Mouse (Mus musculus) limb, embryonic 15.5 days (tissue): Measurements from ENCODE around the gene 2810459M11Rik. TPM values are rescaled to one million over a fixed set of nuclear protein-coding genes. Genes with fewer than 3 reads are reported as not detected.
A peak's percentile ranks its signal among the peaks of the same experiment; 100 is the strongest.

Experiments
- ATAC-seq: fragments of 200-750 bp; cut with Nextera tagmentation; 2 replicates; pipeline ENCODE4 v1.8.0; 2017; ENCODE audit warnings: low read depth, moderate TSS enrichment; ENCODE audit not compliant: insufficient number of reproducible peaks, low FRiP score, low TSS enrichment
- H3K27ac ChIP-seq: fragments of 300-500 bp; sonication (generic); 2 replicates; pipeline ENCODE4 v1.5.1; 2015; ENCODE audit warnings: moderate library complexity, mild to moderate bottlenecking, inconsistent platforms
- H3K27me3 ChIP-seq: fragments of 300-500 bp; sonication (generic); 2 replicates; pipeline ENCODE4 v1.6.1; 2015; ENCODE audit warnings: inconsistent platforms
- H3K36me3 ChIP-seq: fragments of 300-500 bp; sonication (generic); 2 replicates; pipeline ENCODE4 v1.6.1; 2015; ENCODE audit warnings: inconsistent platforms
- H3K4me1 ChIP-seq: fragments of 300-500 bp; sonication (generic); 2 replicates; pipeline ENCODE4 v1.6.1; 2015; ENCODE audit warnings: inconsistent platforms
- H3K4me2 ChIP-seq: fragments of 300-500 bp; sonication (generic); 2 replicates; pipeline ENCODE4 v1.6.1; 2015; ENCODE audit warnings: mild to moderate bottlenecking, inconsistent platforms
- H3K4me3 ChIP-seq: fragments of 300-500 bp; sonication (generic); 2 replicates; pipeline ENCODE4 v1.5.1; 2015; ENCODE audit warnings: mild to moderate bottlenecking, inconsistent platforms
- H3K9ac ChIP-seq: fragments of 300-500 bp; sonication (generic); 2 replicates; pipeline ENCODE4 v1.6.1; 2015; ENCODE audit warnings: inconsistent platforms
- H3K9me3 ChIP-seq: fragments of 300-500 bp; sonication (generic); 2 replicates; pipeline ENCODE4 v1.6.1; 2016; ENCODE audit warnings: inconsistent platforms
- WGBS: fragments of 180-500 bp; shearing (Covaris S2); methylation state at CpG from one replicate; pipeline ENCODE4 v1.1.7; 2015; 5-methylcytosine and 5-hydroxymethylcytosine counted together
- polyA plus RNA-seq: library from polyadenylated mRNA; unstranded; fragments of >200 nt; fragmentation: Nextera tagmentation; extraction: Ambion mirVana; gene quantifications from 2 replicates; pipeline ENCODE4 v1.2.1, GENCODE M21; 2015

2810459M11Rik gene
- polyA plus RNA-seq, 1 experiment from 2014 or later, result 0.29 TPM

DNA sequence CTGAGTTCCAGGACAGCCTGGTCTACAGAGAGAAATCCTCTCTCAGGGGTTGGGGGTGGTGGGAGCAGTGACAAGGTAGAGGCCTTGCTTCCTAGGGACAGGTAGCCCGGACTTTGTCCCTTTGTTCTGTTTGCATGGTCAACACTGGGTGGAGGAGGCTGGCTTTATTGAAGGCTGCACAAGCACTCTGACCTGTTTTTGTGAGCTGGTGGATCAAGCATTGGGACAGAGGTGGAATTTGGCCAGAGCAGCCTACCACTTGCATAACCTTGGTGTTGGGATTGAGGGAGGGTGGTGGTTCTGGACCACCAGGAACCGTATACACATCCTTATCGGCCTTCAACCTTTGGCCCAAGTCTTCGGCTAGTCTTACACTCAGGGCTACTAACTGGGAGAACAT, 10.6 kb downstream of the 2810459M11Rik start:
- Histone ChIP-seq H3K27ac (no peak overlapping the region), H3K9me3 (no peaks in the 10 kb centered on the region), H3K4me1 (peaks cover 22% of the 10 kb centered on the region; the same call in 1 of the 2 replicates), H3K9ac (no peak overlapping the region), H3K4me2 (no peak overlapping the region), H3K27me3 (no peaks in the 10 kb centered on the region), H3K36me3 (no peaks in the 10 kb centered on the region), H3K4me3 (no peak overlapping the region)
- 91% methylated on average over 4 of the region's 4 CpGs for WGBS
- no peak for ATAC-seq

GRCm38 (mm10) chr1:86058856-86059769, 13.4 kb downstream of the 2810459M11Rik start:
- no peaks in the 10 kb centered on the region for H3K36me3 ChIP-seq
- ATAC-seq, result peak; percentile 62
- peak overlapping the region; percentile 37 for H3K4me3 ChIP-seq
- H3K9ac ChIP-seq, result no peak overlapping the region
- H3K9me3 ChIP-seq, result no peaks in the 10 kb centered on the region
- H3K27me3 ChIP-seq, result no peaks in the 10 kb centered on the region
- 11% methylated on average over 21 of the region's 21 CpGs for WGBS
- peaks cover 12% of the 10 kb centered on the region; the same call in 1 of the 2 replicates for H3K4me1 ChIP-seq
- no peak overlapping the region for H3K27ac ChIP-seq
- H3K4me2 ChIP-seq, result peak overlapping the region; percentile 54

GRCm38 (mm10) chr1:86062523-86062922, 16.9 kb downstream of the 2810459M11Rik start:
- WGBS, result 81% methylated on average over 6 of the region's 6 CpGs
- peaks cover 14% of the 10 kb centered on the region for H3K4me1 ChIP-seq
- H3K9ac ChIP-seq, result no peak overlapping the region
- no peaks in the 10 kb centered on the region for H3K36me3 ChIP-seq
- no peak overlapping the region for H3K27ac ChIP-seq
- H3K4me3 ChIP-seq, result no peak overlapping the region
- no peak for ATAC-seq
- no peaks in the 10 kb centered on the region for H3K9me3 ChIP-seq
- no peaks in the 10 kb centered on the region for H3K27me3 ChIP-seq
- H3K4me2 ChIP-seq, result no peak overlapping the region

- Histone ChIP-seq H3K27me3 (no peaks in the 10 kb centered on the region), H3K27ac (peak within 1 kb of the TSS; percentile 81), H3K36me3 (no peaks in the 10 kb centered on the region), H3K4me2 (peak within 1 kb of the TSS; percentile 75), H3K9ac (peak within 1 kb of the TSS; percentile 97), H3K9me3 (no peaks in the 10 kb centered on the region), H3K4me3 (peak within 1 kb of the TSS; percentile 95), H3K4me1 (peaks cover 10% of the 10 kb centered on the region)
- WGBS, result under 1% methylated on average over 46 of the region's 47 CpGs
- ATAC-seq, result peak; percentile 94
These were observed 18.8 kb downstream of the 2810459M11Rik start, which contains the start of gene Psmd1 for GRCm38 (mm10) chr1:86064271-86064991. Gene Psmd1, plus strand, starts transcription at chr1:86064387.

DNA sequence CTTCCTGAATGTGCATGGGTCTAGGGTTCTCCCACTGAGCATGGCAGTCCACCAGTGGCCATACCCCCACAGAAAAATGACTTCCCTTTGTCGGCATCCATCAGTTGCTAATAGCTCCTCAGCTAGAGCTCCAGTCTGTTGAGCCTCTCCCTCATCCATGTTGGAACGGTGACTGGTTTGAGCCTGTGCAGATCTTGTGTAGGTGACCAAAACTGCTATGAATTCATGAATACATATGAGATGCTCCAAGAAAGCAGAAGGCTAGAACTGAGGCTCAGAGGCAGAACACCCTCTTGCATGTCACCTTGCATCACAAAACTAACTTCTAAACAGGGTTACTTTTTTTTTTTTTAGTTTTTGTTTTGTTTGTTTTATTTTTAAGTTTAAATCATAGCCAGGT, 30.9 kb downstream of the 2810459M11Rik start:
- H3K27me3 ChIP-seq, result no peaks in the 10 kb centered on the region
- 95% methylated on average over 2 of the region's 2 CpGs for WGBS
- H3K9me3 ChIP-seq, result no peaks in the 10 kb centered on the region
- H3K4me2 ChIP-seq, result no peak overlapping the region
- H3K4me1 ChIP-seq, result no peaks in the 10 kb centered on the region
- no peak overlapping the region for H3K9ac ChIP-seq
- peaks cover 73% of the 10 kb centered on the region for H3K36me3 ChIP-seq
- H3K27ac ChIP-seq, result no peak overlapping the region
- ATAC-seq, result no peak
- no peak overlapping the region for H3K4me3 ChIP-seq

GRCm38 (mm10) chr1:86094413-86094812, 48.8 kb downstream of the 2810459M11Rik start:
- WGBS, result 84% methylated on average over 7 of the region's 7 CpGs
- ATAC-seq, result no peak
- no peak overlapping the region for H3K4me3 ChIP-seq
- no peak overlapping the region for H3K27ac ChIP-seq
- peaks cover 61% of the 10 kb centered on the region for H3K36me3 ChIP-seq
- H3K27me3 ChIP-seq, result no peaks in the 10 kb centered on the region
- H3K9ac ChIP-seq, result no peak overlapping the region
- no peaks in the 10 kb centered on the region for H3K9me3 ChIP-seq
- no peaks in the 10 kb centered on the region for H3K4me1 ChIP-seq
- H3K4me2 ChIP-seq, result no peak overlapping the region

GRCm38 (mm10) chr1:86105054-86105453, 59.4 kb downstream of the 2810459M11Rik start:
- Histone ChIP-seq H3K36me3 (peaks cover 3% of the 10 kb centered on the region; the same call in 1 of the 2 replicates), H3K4me1 (no peaks in the 10 kb centered on the region), H3K27me3 (no peaks in the 10 kb centered on the region), H3K4me3 (no peak overlapping the region), H3K9me3 (no peaks in the 10 kb centered on the region), H3K9ac (no peak overlapping the region), H3K4me2 (no peak overlapping the region), H3K27ac (no peak overlapping the region)
- no peak for ATAC-seq
- WGBS, result 78% methylated on average over 1 of the region's 1 CpGs

Other genes with a start within 250 kb of the 2810459M11Rik start
- gene Itm2c, start 151.6 kb upstream of the 2810459M11Rik start, polyA plus RNA-seq, result 306 and 309 TPM in 2 replicates
- gene 4933407L21Rik, start 117.4 kb upstream of the 2810459M11Rik start, polyA plus RNA-seq, result 0.35 and 0.55 TPM in 2 replicates
- 0.06 and 0.15 TPM in 2 replicates for gene Gpr55, start 84.9 kb upstream of the 2810459M11Rik start, polyA plus RNA-seq
- not detected in 2 replicates for gene Spata3, start 29.0 kb upstream of the 2810459M11Rik start, polyA plus RNA-seq
- 148 and 155 TPM in 2 replicates for gene Psmd1, start 18.5 kb downstream of the 2810459M11Rik start, polyA plus RNA-seq
- 0.92 and 1.5 TPM in 2 replicates for gene Htr2b, start 66.1 kb downstream of the 2810459M11Rik start, polyA plus RNA-seq
- gene Gm21972, start 87.8 kb downstream of the 2810459M11Rik start, polyA plus RNA-seq, result 0.47 TPM in 1 of 2 replicates, not detected in the other
- gene Armc9, start 108.9 kb downstream of the 2810459M11Rik start, polyA plus RNA-seq, result 16.6 and 19.2 TPM in 2 replicates